Comparison of ENCODE assay signal across 15 mouse cellular contexts in genomic region chr7:139136906-139137491, GRCm38 (mm10). TPM values are rescaled to one million over a fixed set of nuclear protein-coding genes. Genes with fewer than 3 reads are reported as not detected.
A peak's percentile ranks its signal among the peaks of the same experiment; 100 is the strongest.
DNase-seq lines count a peak whose midpoint lies in the region; ATAC-seq and TF ChIP-seq lines count a peak whose summit lies in the region.
"Had no signal": no experiment of that assay in that cellular context is flagged by ENCODE, and none has a peak within 500 bp of the region (broad histone marks: within the 10 kb centered on the region; RNA-seq: fewer than 3 reads in every experiment).

No protein-coding gene starts in this region.

- DNase-seq in layer of hippocampus, adult 11-12 months (ENCODE audit: low spot score) = peak; percentile 45
- no peak for DNase-seq in layer of hippocampus, postnatal 36 days
- peak; percentile 53 for DNase-seq in forebrain, postnatal 0 days
- peak; percentile 47 for DNase-seq in left cerebral cortex, postnatal 4 days
- DNase-seq in right cerebral cortex, postnatal 25 days = peak; percentile 48
- DNase-seq in kidney, postnatal 4 days = no peak
- no peak for DNase-seq in heart, postnatal 25 days (ENCODE audit: low spot score)
- DNase-seq: cerebellum, adult 8-10 months; kidney, adult 2 months; lung, postnatal 10 days; spleen, adult 18-20 months; thymus, postnatal 14 days had no signal

- ATAC-seq in forebrain, postnatal 0 days = no peak
- ATAC-seq: activated CD4-positive, CD25-positive, alpha-beta regulatory T cell, adult 4 months had no signal

- no peak for TF ChIP-seq CTCF in forebrain, postnatal 0 days (IDR thresholded peaks at IDR 0.05; ENCODE audit: low read depth)

- H3K4me3 ChIP-seq in forebrain, postnatal 0 days (ENCODE audit: low read depth, low read length) = no peak overlapping the region
- H3K4me3 ChIP-seq: heart, embryonic 13.5 days; limb, embryonic 12.5 days had no signal

- intact Hi-C loops in left cerebral cortex, postnatal 4 days (cut with DNase I) = no loop called here
- intact Hi-C loops in heart, postnatal 25 days (cut with DNase I) = no loop called here

- no peaks in the 10 kb centered on the region for H3K36me3 ChIP-seq in forebrain, postnatal 0 days (ENCODE audit: insufficient read depth)
- H3K36me3 ChIP-seq: heart, embryonic 13.5 days; limb, embryonic 12.5 days had no signal

- H3K9ac ChIP-seq in forebrain, postnatal 0 days = no peak overlapping the region
- H3K9ac ChIP-seq: heart, embryonic 13.5 days; limb, embryonic 12.5 days had no signal

- no peaks in the 10 kb centered on the region for H3K27me3 ChIP-seq in forebrain, postnatal 0 days (ENCODE audit: insufficient read depth, low read length)

- H3K4me1 ChIP-seq in forebrain, postnatal 0 days (ENCODE audit: insufficient read depth) = peaks cover 11% of the 10 kb centered on the region

- no peaks in the 10 kb centered on the region for H3K9me3 ChIP-seq in forebrain, postnatal 0 days (ENCODE audit: low read length)
- H3K9me3 ChIP-seq: heart, embryonic 13.5 days; limb, embryonic 12.5 days had no signal

- WGBS in forebrain, postnatal 0 days = 64% methylated on average over 5 of the region's 5 CpGs

- H3K27ac ChIP-seq in forebrain, postnatal 0 days (ENCODE audit: low read depth, low read length) = no peak overlapping the region
- H3K27ac ChIP-seq: heart, embryonic 13.5 days; limb, embryonic 12.5 days had no signal

- no peak overlapping the region for H3K4me2 ChIP-seq in forebrain, postnatal 0 days (ENCODE audit: low read depth)
- H3K4me2 ChIP-seq: heart, embryonic 13.5 days; limb, embryonic 12.5 days had no signal

RNA-seq across cellular contexts. Expression of gene Dpysl4, which starts 51.2 kb away (rescaled TPM):
- 10 to 100 TPM; 48.3 to 58.7 TPM for total RNA-seq in layer of hippocampus, postnatal 36 days (2021)
- total RNA-seq in forebrain, postnatal 0 days (2014; rRNA removed) = 121 and 125 TPM in 2 replicates
- polyA plus RNA-seq in forebrain, postnatal 0 days (2015; fragmentation: Nextera tagmentation; extraction: Ambion mirVana) = 112 and 142 TPM in 2 replicates
- 100 to 1,000 TPM; 101 to 108 TPM for total RNA-seq in left cerebral cortex, postnatal 4 days (2021)
- 1 to 10 TPM; 4.9 to 5.7 TPM for total RNA-seq in heart, postnatal 25 days (2021)
- polyA plus RNA-seq: activated CD4-positive, CD25-positive, alpha-beta regulatory T cell, adult 4 months had no signal

Comparison
In these comparisons a context has a peak if more than half of its experiments do, and no peak if none do; other contexts are left out.
1. DNase-seq: peak in layer of hippocampus, adult 11-12 months (single experiment), forebrain, postnatal 0 days (single experiment), left cerebral cortex, postnatal 4 days (single experiment) and right cerebral cortex, postnatal 25 days (single experiment); none in layer of hippocampus, postnatal 36 days (0 of 2), kidney, postnatal 4 days (0 of 2) and heart, postnatal 25 days (single experiment).
2. RNA of gene Dpysl4, which starts 51.2 kb away (total RNA-seq): 121 to 125 TPM in forebrain, postnatal 0 days, 101 to 108 TPM in left cerebral cortex, postnatal 4 days and 48.3 to 58.7 TPM in layer of hippocampus, postnatal 36 days; 4.9 to 5.7 TPM in heart, postnatal 25 days; every median in the first group is over 4 times any median in the second.